Mouse (Mus musculus): Measurements from ENCODE around the gene Mcrs1. TPM values are rescaled to one million over a fixed set of nuclear protein-coding genes. Genes with fewer than 3 reads are reported as not detected.

Gene Mcrs1
- total and polyA plus RNA-seq, 3 experiments: 124 to 131 TPM; not detected in 1

DNA sequence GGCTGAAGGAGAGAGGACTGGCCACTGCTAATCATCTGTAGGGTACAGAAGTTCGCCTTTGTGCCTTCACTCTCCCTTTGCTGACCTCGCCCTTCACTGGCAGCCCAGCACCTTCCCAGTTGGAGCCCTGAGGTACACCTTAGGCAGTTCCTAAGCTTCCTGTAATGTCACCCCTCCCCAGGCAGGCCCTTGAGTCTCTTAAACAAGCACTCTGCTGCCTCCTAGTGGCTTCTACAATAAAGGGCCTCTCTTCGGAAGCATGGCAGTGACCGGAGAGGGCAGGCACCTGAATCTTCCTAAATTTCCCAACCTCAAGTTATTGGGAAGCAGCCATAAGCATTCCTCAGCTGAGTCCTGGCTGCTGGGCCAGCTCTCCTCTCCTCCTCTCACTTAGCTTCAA is 13.9 kb upstream of the Mcrs1 start (continued):
- TF ChIP-seq NRF1 (IDR thresholded peaks at IDR 0.05; ENCODE audit: insufficient read depth, low read depth, low read length, poor library complexity, severe bottlenecking): no peak

DNA sequence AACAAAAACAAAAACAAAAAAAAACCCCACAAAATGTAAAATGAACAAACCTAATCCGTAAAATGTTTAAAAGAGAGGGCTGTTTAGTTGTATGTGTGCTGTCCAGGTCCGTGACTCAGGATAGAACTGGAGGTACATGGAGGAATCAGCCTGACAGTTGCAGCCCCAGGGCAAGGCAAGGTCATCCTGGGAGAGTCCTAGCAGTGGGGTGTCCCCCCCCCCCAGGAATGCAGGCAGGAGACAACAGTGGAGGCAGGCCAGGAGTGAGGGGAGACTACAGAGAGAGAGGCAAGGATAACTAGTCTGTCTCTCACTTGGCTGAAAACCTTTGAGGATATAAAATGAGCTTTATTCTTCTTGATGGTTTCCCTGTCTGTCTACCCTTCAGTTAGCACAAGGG is 12.6 kb upstream of the Mcrs1 start:
- DNase-seq (ENCODE audit: low read depth, low spot score): no peak
- Histone ChIP-seq H3K9ac (ENCODE audit: control insufficient read depth, low read depth, low read length, poor library complexity, severe bottlenecking) (no peak overlapping the region), H3K27ac (ENCODE audit: control insufficient read depth, low read depth, low read length) (no peak overlapping the region)

DNA sequence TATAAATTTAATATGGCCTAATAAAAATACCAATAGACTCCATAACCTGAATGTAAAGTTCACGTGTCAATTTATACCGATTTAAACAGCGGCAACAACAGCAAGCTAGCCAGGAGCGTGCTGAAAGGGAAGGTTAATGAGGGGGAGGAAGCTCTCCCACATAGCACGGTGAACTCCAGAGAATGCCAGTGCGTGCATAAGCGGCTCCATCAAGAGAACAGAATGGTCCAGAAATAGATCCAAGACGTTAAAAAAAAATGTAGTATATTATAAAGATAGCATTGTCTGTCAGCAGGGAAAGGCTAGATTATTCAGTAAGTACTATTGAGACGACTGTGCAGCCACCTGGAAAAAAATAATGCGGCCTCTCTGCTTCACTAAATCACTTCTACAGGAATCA is 10.9 kb upstream of the Mcrs1 start:
- Histone ChIP-seq H3K27ac (ENCODE audit: control insufficient read depth, low read depth, low read length) (no peak overlapping the region), H3K9ac (ENCODE audit: control insufficient read depth, low read depth, low read length, poor library complexity, severe bottlenecking) (no peak overlapping the region), H3K4me3 (ENCODE audit: control insufficient read depth in 1 of 2, insufficient read depth in 1 of 2, low read depth in 2 of 2, low read length in 2 of 2) (no peak overlapping the region), H3K79me2 (ENCODE audit: control insufficient read depth, insufficient read depth, low read length, poor library complexity) (no peaks in the 10 kb centered on the region), H3K9me3 (replicated peaks; ENCODE audit: insufficient read depth, low read length) (no peaks in the 10 kb centered on the region), H3K36me3 (ENCODE audit: control insufficient read depth in 1 of 2, insufficient read depth in 2 of 2, low read length in 2 of 2) (peaks cover 0 to 7% of the 10 kb centered on the region in 2 experiments; a peak in 1 of 4 replicates), H3K27me3 (ENCODE audit: control insufficient read depth in 1 of 2, insufficient read depth in 2 of 2, low read length in 2 of 2) (no peaks in the 10 kb centered on the region), H3K4me1 (ENCODE audit: control insufficient read depth in 1 of 2, insufficient read depth in 2 of 2, low read length in 2 of 2) (peaks cover 3 to 8% of the 10 kb centered on the region in 2 experiments)
- no peak for DNase-seq (ENCODE audit: low read depth, low spot score)
- TF ChIP-seq EP300 (IDR thresholded peaks at IDR 0.05; ENCODE audit: low read depth in 1 of 2, low read length in 2 of 2) (no peak), GATA1 (IDR thresholded peaks at IDR 0.05; ENCODE audit: low read depth, low read length) (no peak), ZKSCAN1 (IDR thresholded peaks at IDR 0.05; ENCODE audit: low read depth, low read length) (no peak), RAD21 (IDR thresholded peaks at IDR 0.05; ENCODE audit: low read depth, low read length) (no peak), USF2 (IDR thresholded peaks at IDR 0.05; ENCODE audit: borderline replicate concordance in 1 of 2, insufficient read depth in 1 of 2, low read depth in 1 of 2, low read length in 2 of 2) (no peak), JUND (IDR thresholded peaks at IDR 0.05; ENCODE audit: low read depth, low read length) (no peak), CHD1 (IDR thresholded peaks at IDR 0.05; ENCODE audit: low read depth, low read length) (no peak), MAZ (IDR thresholded peaks at IDR 0.05; ENCODE audit: low read depth, low read length) (no peak), RCOR1 (IDR thresholded peaks at IDR 0.05; ENCODE audit: low read depth, low read length) (no peak), CHD2 (IDR thresholded peaks at IDR 0.05; ENCODE audit: low read length) (no peak), ZC3H11A (IDR thresholded peaks at IDR 0.05; ENCODE audit: low read depth, low read length) (no peak), CTCF (IDR thresholded peaks at IDR 0.05 in 2 of 3, conservative IDR thresholded peaks at IDR 0.05 in 1 of 3; ENCODE audit: control insufficient read depth in 1 of 3, insufficient read depth in 1 of 3, low read depth in 2 of 3, low read length in 3 of 3, poor library complexity in 1 of 3, severe bottlenecking in 1 of 3) (no peak), SMC3 (IDR thresholded peaks at IDR 0.05; ENCODE audit: low read depth, low read length) (no peak), POLR2AphosphoS2 (IDR thresholded peaks at IDR 0.05; ENCODE audit: low read length) (no peak), POLR2AphosphoS5 (IDR thresholded peaks at IDR 0.05; ENCODE audit: borderline replicate concordance, low read depth, low read length) (no peak), USF1 (IDR thresholded peaks at IDR 0.05; ENCODE audit: low read depth, low read length) (no peak)

More for the DNA sequence above, 12.6 kb upstream of the Mcrs1 start:
- TF ChIP-seq TBP (IDR thresholded peaks at IDR 0.05; ENCODE audit: low read depth, low read length) (no peak), USF2 (IDR thresholded peaks at IDR 0.05; ENCODE audit: borderline replicate concordance in 1 of 2, insufficient read depth in 1 of 2, low read depth in 1 of 2, low read length in 2 of 2) (no peak), E2F4 (IDR thresholded peaks at IDR 0.05; ENCODE audit: borderline replicate concordance, low read depth, low read length) (no peak), UBTF (IDR thresholded peaks at IDR 0.05; ENCODE audit: borderline replicate concordance, insufficient read depth, low read depth, low read length) (no peak)
- no peaks in the 10 kb centered on the region for H3K79me2 ChIP-seq (ENCODE audit: control insufficient read depth, insufficient read depth, low read length, poor library complexity)
- H3K36me3 ChIP-seq (ENCODE audit: control insufficient read depth in 1 of 2, insufficient read depth in 2 of 2, low read length in 2 of 2): peaks cover 0 to 7% of the 10 kb centered on the region in 2 experiments; a peak in 1 of 4 replicates
- H3K4me3 ChIP-seq (ENCODE audit: control insufficient read depth in 1 of 2, insufficient read depth in 1 of 2, low read depth in 2 of 2, low read length in 2 of 2): no peak overlapping the region
- peaks cover 3 to 8% of the 10 kb centered on the region in 2 experiments for H3K4me1 ChIP-seq (ENCODE audit: control insufficient read depth in 1 of 2, insufficient read depth in 2 of 2, low read length in 2 of 2)
- peaks cover 0 to 2% of the 10 kb centered on the region in 2 experiments; a peak in 1 of 4 replicates for H3K27me3 ChIP-seq (ENCODE audit: control insufficient read depth in 1 of 2, insufficient read depth in 2 of 2, low read length in 2 of 2)
- H3K9me3 ChIP-seq (replicated peaks; ENCODE audit: insufficient read depth, low read length): no peaks in the 10 kb centered on the region

Data from MEL (cell line).